Comparison of ENCODE assay signal across 8 mouse cellular contexts in the genomic region with DNA sequence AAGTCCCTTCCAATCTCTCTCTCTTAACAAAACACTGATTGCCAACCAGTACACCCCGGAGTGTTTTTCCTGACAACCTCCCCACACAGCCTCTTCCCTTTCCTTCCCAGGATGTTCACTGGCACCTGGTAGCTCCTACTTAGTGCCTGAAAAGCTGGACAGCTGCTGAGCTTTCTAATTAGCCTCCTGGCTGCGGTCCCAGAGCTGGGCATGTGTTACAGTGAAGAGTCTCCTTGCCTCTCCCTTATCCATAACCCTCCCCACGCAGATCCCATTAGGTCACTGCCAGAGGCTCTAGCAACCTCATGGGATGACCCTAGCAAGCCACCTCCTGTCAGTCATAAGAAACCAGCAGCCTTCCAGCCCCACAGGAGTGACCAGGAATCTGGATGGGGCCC. TPM values are rescaled to one million over a fixed set of nuclear protein-coding genes. Genes with fewer than 3 reads are reported as not detected.
DNase-seq lines count a peak whose midpoint lies in the region; ATAC-seq lines count a peak whose summit lies in the region.

No protein-coding gene starts in this region.

- H3K27me3 ChIP-seq in kidney, embryonic 16.5 days (ENCODE audit: insufficient read depth, low read length), result no peaks in the 10 kb centered on the region
- no peaks in the 10 kb centered on the region for H3K27me3 ChIP-seq in neural tube, embryonic 14.5 days (ENCODE audit: control insufficient read depth, insufficient read depth, low read length)
- no peaks in the 10 kb centered on the region for H3K27me3 ChIP-seq in liver, embryonic 12.5 days (replicated peaks)

- ATAC-seq in frontal cortex, adult (ENCODE audit: low TSS enrichment), result peak; percentile 64
- ATAC-seq in kidney, embryonic 16.5 days (ENCODE audit: low FRiP score, low TSS enrichment), result peak; percentile 39; the same call in 1 of the 2 replicates
- peak; percentile 58; the same call in 1 of the 2 replicates for ATAC-seq in neural tube, embryonic 14.5 days (ENCODE audit: low read depth)
- no peak for ATAC-seq in liver, embryonic 12.5 days
- no peak for ATAC-seq in megakaryocyte, adult 5-6 weeks (ENCODE audit: poor library complexity, severe bottlenecking)

- H3K27ac ChIP-seq in kidney, embryonic 16.5 days (ENCODE audit: low read length), result no peak overlapping the region
- H3K27ac ChIP-seq in neural tube, embryonic 14.5 days (ENCODE audit: low read depth, low read length), result peak overlapping the region; percentile 55
- H3K27ac ChIP-seq in liver, embryonic 12.5 days, result no peak overlapping the region

- H3K4me3 ChIP-seq in kidney, embryonic 16.5 days (ENCODE audit: low read length), result no peak overlapping the region
- no peak overlapping the region for H3K4me3 ChIP-seq in neural tube, embryonic 14.5 days (ENCODE audit: low read depth, low read length)
- H3K4me3 ChIP-seq in liver, embryonic 12.5 days, result no peak overlapping the region

- no peaks in the 10 kb centered on the region for H3K4me1 ChIP-seq in kidney, embryonic 16.5 days (ENCODE audit: insufficient read depth, low read length)
- peaks cover 8% of the 10 kb centered on the region; the same call in 1 of the 2 replicates for H3K4me1 ChIP-seq in neural tube, embryonic 14.5 days (ENCODE audit: control insufficient read depth, insufficient read depth, low read length)
- peaks cover 31% of the 10 kb centered on the region for H3K4me1 ChIP-seq in liver, embryonic 12.5 days

- H3K4me2 ChIP-seq in kidney, embryonic 16.5 days (replicated peaks; ENCODE audit: low read depth, low read length), result no peak overlapping the region
- no peak overlapping the region for H3K4me2 ChIP-seq in neural tube, embryonic 14.5 days (ENCODE audit: low read depth, low read length)
- H3K4me2 ChIP-seq in liver, embryonic 12.5 days, result no peak overlapping the region; the same call in 1 of the 2 replicates

- no peaks in the 10 kb centered on the region for H3K9me3 ChIP-seq in kidney, embryonic 16.5 days (ENCODE audit: low read length)
- no peaks in the 10 kb centered on the region for H3K9me3 ChIP-seq in neural tube, embryonic 14.5 days (ENCODE audit: control insufficient read depth, low read length)
- no peaks in the 10 kb centered on the region for H3K9me3 ChIP-seq in liver, embryonic 12.5 days (replicated peaks)

- H3K36me3 ChIP-seq in kidney, embryonic 16.5 days (ENCODE audit: insufficient read depth, low read length), result no peaks in the 10 kb centered on the region
- H3K36me3 ChIP-seq in neural tube, embryonic 14.5 days (ENCODE audit: control insufficient read depth, insufficient read depth, low read length), result no peaks in the 10 kb centered on the region
- H3K36me3 ChIP-seq in liver, embryonic 12.5 days, result no peaks in the 10 kb centered on the region

- no peak overlapping the region for H3K9ac ChIP-seq in kidney, embryonic 16.5 days (replicated peaks; ENCODE audit: low read length)
- no peak overlapping the region for H3K9ac ChIP-seq in neural tube, embryonic 14.5 days (replicated peaks; ENCODE audit: low read depth, low read length)
- no peak overlapping the region for H3K9ac ChIP-seq in liver, embryonic 12.5 days

- 49% methylated on average over 3 of the region's 3 CpGs for WGBS in kidney, embryonic 16.5 days
- WGBS in neural tube, embryonic 14.5 days, result 54% methylated on average over 3 of the region's 3 CpGs
- WGBS in liver, embryonic 12.5 days (ENCODE audit: insufficient replicate concordance), result 66% methylated on average over 3 of the region's 3 CpGs

- DNase-seq in frontal cortex, postnatal 25 days (ENCODE audit: low spot score in 2 of 2), result no peak
- DNase-seq in adrenal gland, postnatal 14 days, result peak; percentile 68
- peak; percentile 88 for DNase-seq in gastrocnemius, adult 18-20 months (ENCODE audit: low spot score)

RNA-seq across cellular contexts. Expression of a gene that starts 23.4 kb away (rescaled TPM):
- 12.6 and 15.5 TPM in 2 replicates for total RNA-seq in adrenal gland, postnatal 14 days (2021)
- 1 to 10 TPM; 2.5 to 5.5 TPM for total RNA-seq in gastrocnemius, adult 18-20 months (2021)
- 4.7 and 5.3 TPM in 2 replicates for polyA plus RNA-seq in kidney, embryonic 16.5 days (2015; fragmentation: Nextera tagmentation; extraction: Ambion mirVana)
- polyA plus RNA-seq in neural tube, embryonic 14.5 days (2014; fragmentation: Nextera tagmentation; extraction: Ambion mirVana), result 59.1 and 59.4 TPM in 2 replicates
- polyA plus RNA-seq in liver, embryonic 12.5 days (2016; fragmentation: Nextera tagmentation; extraction: Ambion mirVana), result 3.7 and 3.8 TPM in 2 replicates
- total RNA-seq in megakaryocyte, adult 5-6 weeks (2015), result 49.1 and 55.5 TPM in 2 replicates
- 67.2 and 70.6 TPM in 2 replicates for total RNA-seq in megakaryocyte, adult 5-6 weeks (2017)

RNA-seq across cellular contexts. Expression of a gene that starts 44.9 kb away (rescaled TPM):
- 1.8 and 2.6 TPM in 2 replicates for total RNA-seq in adrenal gland, postnatal 14 days (2021)
- total RNA-seq in gastrocnemius, adult 18-20 months (2021), result 1 to 10 TPM in 1 of 2 experiments, under 1 TPM in 1; 0.71 to 1.0 TPM
- 6.5 and 7.4 TPM in 2 replicates for polyA plus RNA-seq in kidney, embryonic 16.5 days (2015; fragmentation: Nextera tagmentation; extraction: Ambion mirVana)
- 2.4 and 3.4 TPM in 2 replicates for polyA plus RNA-seq in neural tube, embryonic 14.5 days (2014; fragmentation: Nextera tagmentation; extraction: Ambion mirVana)
- 0.42 and 0.48 TPM in 2 replicates for polyA plus RNA-seq in liver, embryonic 12.5 days (2016; fragmentation: Nextera tagmentation; extraction: Ambion mirVana)
- total RNA-seq in megakaryocyte, adult 5-6 weeks (2015), result 0.76 and 0.96 TPM in 2 replicates
- total RNA-seq in megakaryocyte, adult 5-6 weeks (2017), result 0.37 and 0.98 TPM in 2 replicates

Comparison
In these comparisons a context has a peak if more than half of its experiments do, and no peak if none do; other contexts are left out.
1. ATAC-seq: peak in frontal cortex, adult (single experiment), kidney, embryonic 16.5 days (single experiment) and neural tube, embryonic 14.5 days (single experiment); none in liver, embryonic 12.5 days (single experiment) and megakaryocyte, adult 5-6 weeks (single experiment).
2. DNase-seq: peak in adrenal gland, postnatal 14 days (single experiment) and gastrocnemius, adult 18-20 months (single experiment); none in frontal cortex, postnatal 25 days (0 of 2).